Mouse (Mus musculus): ENCODE data around the gene F2r. TPM values are rescaled to one million over a fixed set of nuclear protein-coding genes. Genes with fewer than 3 reads are reported as not detected.

Gene F2r
- polyA plus RNA-seq, 1 experiment from 2014 or later = 41.7 TPM

DNA sequence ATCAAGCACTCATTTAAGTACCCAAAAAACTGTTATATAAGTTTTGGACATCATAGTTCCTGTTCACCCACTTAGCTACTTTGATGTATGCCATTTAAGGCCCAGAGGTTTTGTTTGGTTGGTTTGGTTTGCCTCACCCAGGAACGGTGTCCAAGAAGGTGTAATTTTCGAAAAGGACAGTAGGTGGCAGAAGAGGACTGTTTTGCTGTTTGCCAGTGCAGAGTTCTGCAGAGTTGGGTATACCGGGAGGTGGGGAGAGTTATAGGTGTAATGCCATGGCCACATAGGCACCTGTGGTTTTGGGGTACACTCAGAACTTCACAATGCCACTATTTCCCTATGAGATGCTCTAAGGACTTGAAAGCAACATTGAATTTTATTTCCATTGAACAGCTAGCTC, 54.6 kb downstream of the F2r start:
- under 1% methylated on average over 3 of the region's 3 CpGs for WGBS
- ATAC-seq = no peak
- H3K4me2 ChIP-seq (ENCODE audit: low read depth, low read length) = no peak overlapping the region
- H3K9ac ChIP-seq (ENCODE audit: low read depth, low read length) = no peak overlapping the region
- no peak overlapping the region for H3K27ac ChIP-seq (ENCODE audit: low read length)
- no peaks in the 10 kb centered on the region for H3K36me3 ChIP-seq (ENCODE audit: control insufficient read depth, insufficient read depth, low read length)
- no peaks in the 10 kb centered on the region for H3K9me3 ChIP-seq (ENCODE audit: control insufficient read depth, low read length)
- H3K27me3 ChIP-seq (replicated peaks; ENCODE audit: control insufficient read depth, insufficient read depth, low read length) = no peaks in the 10 kb centered on the region
- no peaks in the 10 kb centered on the region for H3K4me1 ChIP-seq (ENCODE audit: control insufficient read depth, insufficient read depth, low read length)
- no peak overlapping the region for H3K4me3 ChIP-seq (ENCODE audit: low read length)

- 58% methylated on average over 10 of the region's 10 CpGs for WGBS
- no peaks in the 10 kb centered on the region for H3K27me3 ChIP-seq (replicated peaks; ENCODE audit: control insufficient read depth, insufficient read depth, low read length)
Observed at GRCm38 (mm10) chr13:95563066-95563610, 55.1 kb downstream of the F2r start.

GRCm38 (mm10) chr13:95557326-95557725, 61.0 kb downstream of the F2r start:
- Histone ChIP-seq H3K4me3 (ENCODE audit: low read length) (no peak overlapping the region), H3K4me2 (ENCODE audit: low read depth, low read length) (no peak overlapping the region), H3K27ac (ENCODE audit: low read length) (no peak overlapping the region), H3K4me1 (ENCODE audit: control insufficient read depth, insufficient read depth, low read length) (no peaks in the 10 kb centered on the region), H3K36me3 (ENCODE audit: control insufficient read depth, insufficient read depth, low read length) (no peaks in the 10 kb centered on the region), H3K9ac (ENCODE audit: low read depth, low read length) (no peak overlapping the region), H3K9me3 (ENCODE audit: control insufficient read depth, low read length) (no peaks in the 10 kb centered on the region), H3K27me3 (replicated peaks; ENCODE audit: control insufficient read depth, insufficient read depth, low read length) (no peaks in the 10 kb centered on the region)
- no peak for ATAC-seq
- 87% methylated on average over 7 of the region's 7 CpGs for WGBS

More at GRCm38 (mm10) chr13:95563066-95563610, 55.1 kb downstream of the F2r start:
- Histone ChIP-seq H3K4me3 (ENCODE audit: low read length) (no peak overlapping the region), H3K4me1 (ENCODE audit: control insufficient read depth, insufficient read depth, low read length) (no peaks in the 10 kb centered on the region), H3K9me3 (ENCODE audit: control insufficient read depth, low read length) (no peaks in the 10 kb centered on the region), H3K9ac (ENCODE audit: low read depth, low read length) (no peak overlapping the region), H3K4me2 (ENCODE audit: low read depth, low read length) (no peak overlapping the region), H3K36me3 (ENCODE audit: control insufficient read depth, insufficient read depth, low read length) (no peaks in the 10 kb centered on the region), H3K27ac (ENCODE audit: low read length) (no peak overlapping the region)
- ATAC-seq = no peak

- WGBS = 75% methylated on average over 11 of the region's 11 CpGs
- no peak overlapping the region for H3K27ac ChIP-seq (ENCODE audit: low read length)
- no peak overlapping the region for H3K4me3 ChIP-seq (ENCODE audit: low read length)
- H3K36me3 ChIP-seq (ENCODE audit: control insufficient read depth, insufficient read depth, low read length) = no peaks in the 10 kb centered on the region
- no peak overlapping the region for H3K9ac ChIP-seq (ENCODE audit: low read depth, low read length)
- no peak overlapping the region for H3K4me2 ChIP-seq (ENCODE audit: low read depth, low read length)
- no peak for ATAC-seq
- 0 out of 2 replicates have a peak, but pooled peaks cover 2% of the 10 kb centered on the region for H3K4me1 ChIP-seq (ENCODE audit: control insufficient read depth, insufficient read depth, low read length)
- H3K27me3 ChIP-seq (replicated peaks; ENCODE audit: control insufficient read depth, insufficient read depth, low read length) = no peaks in the 10 kb centered on the region
- no peaks in the 10 kb centered on the region for H3K9me3 ChIP-seq (ENCODE audit: control insufficient read depth, low read length)
Observed at GRCm38 (mm10) chr13:95553885-95554492, 64.3 kb downstream of the F2r start.

Other genes with a start within 250 kb of the F2r start
- 22.8 and 25.0 TPM in 2 replicates for gene Aggf1, start 243.1 kb downstream of the F2r start, polyA plus RNA-seq (2015; fragmentation: Nextera tagmentation; extraction: Ambion mirVana)
- gene Crhbp, start 173.6 kb downstream of the F2r start, polyA plus RNA-seq (2015; fragmentation: Nextera tagmentation; extraction: Ambion mirVana) = 0.20 and 0.22 TPM in 2 replicates
- gene S100z, start 139.8 kb downstream of the F2r start, polyA plus RNA-seq (2015; fragmentation: Nextera tagmentation; extraction: Ambion mirVana) = 0.40 and 1.2 TPM in 2 replicates
- 23.0 and 24.8 TPM in 2 replicates for gene F2rl1, start 93.3 kb downstream of the F2r start, polyA plus RNA-seq (2015; fragmentation: Nextera tagmentation; extraction: Ambion mirVana)
- gene F2rl2, start 78.4 kb upstream of the F2r start, polyA plus RNA-seq (2015; fragmentation: Nextera tagmentation; extraction: Ambion mirVana) = 0.21 and 0.38 TPM in 2 replicates